Mouse (Mus musculus): ENCODE measurements at regions not wholly inside any gene's neighbourhood (a gene's known extent, or its start where the extent isn't known, plus 50 kb on each side); places are given as distances from the start of the nearest gene placed in this dataset.

DNA sequence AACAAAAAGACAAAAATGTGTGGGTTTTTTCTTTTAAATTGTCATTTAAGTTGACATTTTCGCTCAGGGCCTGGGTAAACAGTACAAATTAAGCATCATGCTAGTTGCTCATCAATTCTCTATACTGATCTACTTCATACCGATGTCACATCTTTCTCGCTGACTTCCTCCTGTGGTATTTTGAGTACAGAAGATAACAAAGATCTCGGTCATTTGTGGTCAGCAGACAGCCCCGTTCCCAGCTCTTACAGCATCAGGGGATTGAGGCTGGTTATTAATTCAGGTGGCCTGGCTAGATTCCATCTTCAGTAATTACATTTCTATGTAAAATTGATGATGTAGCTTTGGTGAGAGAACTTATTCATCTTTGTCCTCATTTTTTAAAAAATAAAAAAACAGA lies 483.6 kb upstream of the Gm11114 start:
- no peak for ATAC-seq (ENCODE audit: low FRiP score, low read depth)
- 88% methylated on average over 5 of the region's 5 CpGs for WGBS
- no peaks in the 10 kb centered on the region for H3K27me3 ChIP-seq
- no peak overlapping the region for H3K4me3 ChIP-seq
- H3K9me3 ChIP-seq = no peaks in the 10 kb centered on the region
- no peak overlapping the region for H3K9ac ChIP-seq (replicated peaks)
- H3K4me1 ChIP-seq = no peaks in the 10 kb centered on the region
- no peaks in the 10 kb centered on the region for H3K36me3 ChIP-seq
- no peak overlapping the region for H3K27ac ChIP-seq (replicated peaks)
- H3K4me2 ChIP-seq (replicated peaks) = no peak overlapping the region

- 50% methylated on average over 2 of the region's 2 CpGs for WGBS
- no peaks in the 10 kb centered on the region for H3K4me1 ChIP-seq
- no peak overlapping the region for H3K27ac ChIP-seq (replicated peaks)
- no peaks in the 10 kb centered on the region for H3K36me3 ChIP-seq
- no peak overlapping the region for H3K4me2 ChIP-seq (replicated peaks)
- no peaks in the 10 kb centered on the region for H3K9me3 ChIP-seq
- no peak overlapping the region for H3K4me3 ChIP-seq
- H3K9ac ChIP-seq (replicated peaks) = no peak overlapping the region
- ATAC-seq (ENCODE audit: low FRiP score, low read depth) = no peak
- no peaks in the 10 kb centered on the region for H3K27me3 ChIP-seq
Observed at GRCm38 (mm10) chr9:84830639-84831038, 481.9 kb upstream of the Gm11114 start.

DNA sequence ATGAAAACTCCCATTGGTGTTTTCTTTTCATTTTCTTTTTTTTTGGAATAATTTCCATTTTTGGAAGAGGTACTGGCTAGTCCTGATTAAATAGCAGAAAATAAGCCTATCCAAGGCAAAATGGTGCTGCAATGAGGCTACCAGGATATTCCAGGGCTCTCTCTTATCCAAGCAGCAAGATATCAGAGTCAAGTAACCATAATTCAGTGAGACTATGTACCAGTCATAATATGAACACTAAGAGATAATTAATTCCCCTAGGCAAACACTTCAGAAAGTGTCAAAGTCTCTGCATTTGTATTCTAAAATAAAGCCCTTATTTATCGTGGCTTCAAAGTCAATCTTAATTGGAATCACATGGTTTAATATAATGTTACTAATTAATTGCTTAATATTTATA lies 475.1 kb upstream of the Gm11114 start:
- Histone ChIP-seq H3K36me3 (no peaks in the 10 kb centered on the region), H3K4me3 (no peak overlapping the region), H3K9ac (replicated peaks) (no peak overlapping the region), H3K27me3 (no peaks in the 10 kb centered on the region), H3K4me2 (replicated peaks) (no peak overlapping the region), H3K4me1 (no peaks in the 10 kb centered on the region), H3K27ac (replicated peaks) (no peak overlapping the region), H3K9me3 (no peaks in the 10 kb centered on the region)
- no peak for ATAC-seq (ENCODE audit: low FRiP score, low read depth)
- 85% methylated on average over 1 of the region's 1 CpGs for WGBS

- Histone ChIP-seq H3K4me3 (no peak overlapping the region), H3K27ac (replicated peaks) (no peak overlapping the region), H3K36me3 (no peaks in the 10 kb centered on the region), H3K4me2 (replicated peaks) (no peak overlapping the region), H3K4me1 (no peaks in the 10 kb centered on the region), H3K27me3 (no peaks in the 10 kb centered on the region), H3K9ac (replicated peaks) (no peak overlapping the region), H3K9me3 (no peaks in the 10 kb centered on the region)
- no peak for ATAC-seq (ENCODE audit: low FRiP score, low read depth)
Observed at GRCm38 (mm10) chr9:84844021-84844420, 468.6 kb upstream of the Gm11114 start.

GRCm38 (mm10) chr9:84861600-84861999 lies 451.0 kb upstream of the Gm11114 start:
- Histone ChIP-seq H3K27ac (replicated peaks) (no peak overlapping the region), H3K9me3 (no peaks in the 10 kb centered on the region), H3K27me3 (no peaks in the 10 kb centered on the region), H3K4me1 (no peaks in the 10 kb centered on the region), H3K9ac (replicated peaks) (no peak overlapping the region), H3K4me2 (replicated peaks) (no peak overlapping the region), H3K36me3 (no peaks in the 10 kb centered on the region), H3K4me3 (no peak overlapping the region)
- WGBS = 93% methylated on average over 6 of the region's 6 CpGs
- ATAC-seq (ENCODE audit: low FRiP score, low read depth) = no peak

DNA sequence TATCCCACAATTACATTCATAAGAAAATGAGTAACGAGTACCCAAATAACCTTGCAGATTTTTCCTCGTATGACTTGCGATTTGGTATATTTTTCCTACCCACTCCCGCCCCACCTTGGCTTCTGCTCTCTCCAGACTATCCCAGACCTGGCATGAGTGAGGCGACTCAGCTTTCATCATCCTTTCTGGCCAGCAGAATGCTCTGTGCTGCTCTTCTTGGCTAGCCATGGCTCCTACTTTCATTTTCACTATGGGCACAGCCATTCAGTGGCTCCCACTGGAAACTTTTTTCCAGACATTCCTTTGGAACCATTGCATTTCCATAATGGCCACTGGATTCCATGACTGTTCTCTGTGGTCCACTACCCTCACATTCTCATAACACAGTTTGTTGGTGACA lies 449.1 kb upstream of the Gm11114 start:
- Histone ChIP-seq H3K9me3 (no peaks in the 10 kb centered on the region), H3K4me3 (no peak overlapping the region), H3K9ac (replicated peaks) (no peak overlapping the region), H3K4me2 (replicated peaks) (no peak overlapping the region), H3K27ac (replicated peaks) (no peak overlapping the region), H3K4me1 (no peaks in the 10 kb centered on the region), H3K36me3 (no peaks in the 10 kb centered on the region), H3K27me3 (no peaks in the 10 kb centered on the region)
- WGBS = 91% methylated on average over 5 of the region's 5 CpGs
- no peak for ATAC-seq (ENCODE audit: low FRiP score, low read depth)

- H3K4me3 ChIP-seq = no peak overlapping the region
- no peak overlapping the region for H3K4me2 ChIP-seq (replicated peaks)
- 80% methylated on average over 2 of the region's 2 CpGs for whole genome bisulfite sequencing
- no peaks in the 10 kb centered on the region for H3K27me3 ChIP-seq
- no peak overlapping the region for H3K27ac ChIP-seq (replicated peaks)
- H3K9ac ChIP-seq (replicated peaks) = no peak overlapping the region
- no peaks in the 10 kb centered on the region for H3K9me3 ChIP-seq
- no peaks in the 10 kb centered on the region for H3K36me3 ChIP-seq
- H3K4me1 ChIP-seq = no peaks in the 10 kb centered on the region
- ATAC-seq (ENCODE audit: low FRiP score, low read depth) = no peak
Observed at GRCm38 (mm10) chr9:84894148-84894547, 418.4 kb upstream of the Gm11114 start.

- no peak overlapping the region for H3K4me2 ChIP-seq (replicated peaks)
- WGBS = 50% methylated on average over 2 of the region's 2 CpGs
Observed at GRCm38 (mm10) chr9:84896073-84896472, 416.5 kb upstream of the Gm11114 start.

GRCm38 (mm10) chr9:84900643-84901042 lies 411.9 kb upstream of the Gm11114 start:
- no peak overlapping the region for H3K4me2 ChIP-seq (replicated peaks)
- no peak overlapping the region for H3K9ac ChIP-seq (replicated peaks)
- no peaks in the 10 kb centered on the region for H3K4me1 ChIP-seq
- H3K27me3 ChIP-seq = no peaks in the 10 kb centered on the region
- WGBS = 71% methylated on average over 2 of the region's 2 CpGs
- H3K27ac ChIP-seq (replicated peaks) = no peak overlapping the region
- no peaks in the 10 kb centered on the region for H3K9me3 ChIP-seq
- H3K4me3 ChIP-seq = no peak overlapping the region
- no peaks in the 10 kb centered on the region for H3K36me3 ChIP-seq
- no peak for ATAC-seq (ENCODE audit: low FRiP score, low read depth)

More at GRCm38 (mm10) chr9:84896073-84896472, 416.5 kb upstream of the Gm11114 start:
- no peaks in the 10 kb centered on the region for H3K36me3 ChIP-seq
- no peaks in the 10 kb centered on the region for H3K4me1 ChIP-seq
- no peak overlapping the region for H3K9ac ChIP-seq (replicated peaks)
- H3K9me3 ChIP-seq = no peaks in the 10 kb centered on the region
- H3K27ac ChIP-seq (replicated peaks) = no peak overlapping the region
- no peak overlapping the region for H3K4me3 ChIP-seq
- H3K27me3 ChIP-seq = no peaks in the 10 kb centered on the region
- ATAC-seq (ENCODE audit: low FRiP score, low read depth) = no peak

GRCm38 (mm10) chr9:84906244-84906643 lies 406.3 kb upstream of the Gm11114 start:
- Histone ChIP-seq H3K4me3 (no peak overlapping the region), H3K4me2 (replicated peaks) (no peak overlapping the region), H3K36me3 (no peaks in the 10 kb centered on the region), H3K9ac (replicated peaks) (no peak overlapping the region), H3K4me1 (no peaks in the 10 kb centered on the region), H3K27me3 (no peaks in the 10 kb centered on the region), H3K9me3 (no peaks in the 10 kb centered on the region), H3K27ac (replicated peaks) (no peak overlapping the region)
- no peak for ATAC-seq (ENCODE audit: low FRiP score, low read depth)
- WGBS = 86% methylated on average over 3 of the region's 3 CpGs

DNA sequence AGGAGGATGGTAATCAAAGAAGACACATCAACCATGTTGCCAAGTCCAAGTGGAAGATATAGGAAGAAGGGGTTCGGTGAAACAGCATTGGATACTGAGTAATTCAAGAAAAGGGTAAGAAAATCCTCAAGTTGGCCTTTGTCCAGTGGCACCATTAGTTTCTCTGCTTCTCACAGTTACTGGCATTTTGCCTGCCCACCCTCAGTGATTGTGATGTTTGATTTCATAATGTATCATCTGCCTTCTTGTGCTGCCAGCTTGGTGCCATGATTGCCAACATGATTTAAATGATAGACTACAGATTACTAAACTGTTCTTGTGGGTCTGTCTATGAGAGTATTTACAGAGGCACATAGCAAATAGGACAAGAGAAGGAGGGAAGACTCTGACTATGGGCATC lies 399.3 kb upstream of the Gm11114 start:
- Histone ChIP-seq H3K36me3 (no peaks in the 10 kb centered on the region), H3K27ac (replicated peaks) (no peak overlapping the region), H3K4me2 (replicated peaks) (no peak overlapping the region), H3K9ac (replicated peaks) (no peak overlapping the region), H3K9me3 (no peaks in the 10 kb centered on the region), H3K4me1 (no peaks in the 10 kb centered on the region), H3K27me3 (no peaks in the 10 kb centered on the region), H3K4me3 (no peak overlapping the region)
- no peak for ATAC-seq (ENCODE audit: low FRiP score, low read depth)
- WGBS = 90% methylated on average over 1 of the region's 1 CpGs

DNA sequence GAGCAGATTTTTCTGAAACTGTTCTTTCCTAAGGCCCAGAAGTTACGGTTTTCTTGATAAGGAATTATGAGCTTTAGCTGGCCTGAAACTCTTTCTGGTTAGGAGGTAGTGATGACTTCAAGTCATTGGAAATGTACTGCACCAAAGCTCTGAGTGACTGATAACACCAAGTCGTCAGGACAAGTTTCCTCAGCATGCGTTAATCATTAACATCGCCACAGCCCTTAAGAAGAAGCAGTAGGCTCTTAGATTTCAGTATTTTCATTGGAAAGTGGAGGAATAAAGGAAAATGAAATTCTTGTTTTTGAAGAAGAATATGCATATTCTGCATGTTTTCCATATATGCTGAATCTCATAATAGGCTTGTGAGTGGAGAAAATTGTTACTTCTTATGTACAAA lies 390.3 kb upstream of the Gm11114 start:
- no peak overlapping the region for H3K27ac ChIP-seq (replicated peaks)
- no peak overlapping the region for H3K9ac ChIP-seq (replicated peaks)
- no peaks in the 10 kb centered on the region for H3K4me1 ChIP-seq
- no peak for ATAC-seq (ENCODE audit: low FRiP score, low read depth)
- no peaks in the 10 kb centered on the region for H3K27me3 ChIP-seq
- H3K4me2 ChIP-seq (replicated peaks) = no peak overlapping the region
- H3K9me3 ChIP-seq = no peaks in the 10 kb centered on the region
- H3K4me3 ChIP-seq = no peak overlapping the region
- H3K36me3 ChIP-seq = no peaks in the 10 kb centered on the region
- WGBS = 82% methylated on average over 4 of the region's 4 CpGs

GRCm38 (mm10) chr9:84923966-84924365 lies 388.6 kb upstream of the Gm11114 start:
- no peaks in the 10 kb centered on the region for H3K36me3 ChIP-seq
- WGBS = 84% methylated on average over 8 of the region's 8 CpGs
- H3K9ac ChIP-seq (replicated peaks) = no peak overlapping the region
- ATAC-seq (ENCODE audit: low FRiP score, low read depth) = no peak
- no peaks in the 10 kb centered on the region for H3K9me3 ChIP-seq
- no peak overlapping the region for H3K27ac ChIP-seq (replicated peaks)
- H3K27me3 ChIP-seq = no peaks in the 10 kb centered on the region
- no peak overlapping the region for H3K4me3 ChIP-seq
- H3K4me1 ChIP-seq = no peaks in the 10 kb centered on the region
- no peak overlapping the region for H3K4me2 ChIP-seq (replicated peaks)
